Mouse (Mus musculus) heart, postnatal 0 days (tissue): ENCODE data around the gene Lsm14b. TPM values are rescaled to one million over a fixed set of nuclear protein-coding genes. Genes with fewer than 3 reads are reported as not detected.

Experiments
- ATAC-seq: fragments of 200-750 bp; cut with Nextera tagmentation; 2 replicates; pipeline ENCODE4 v1.8.0; 2017; ENCODE audit warnings: low read depth, moderate number of reproducible peaks, moderate library complexity; ENCODE audit not compliant: insufficient read depth
- DNase-seq: peaks from one replicate; pipeline ENCODE4 v3.0.0-alpha.2; 2016; ENCODE audit warnings: low spot score
- H3K27ac ChIP-seq: fragments of 300-500 bp; sonication (generic); 2 replicates; pipeline ENCODE4 v1.5.1; 2014; ENCODE audit warnings: low read depth, mild to moderate bottlenecking
- H3K27me3 ChIP-seq: fragments of 300-500 bp; sonication (generic); 2 replicates; pipeline ENCODE4 v1.6.1; 2014; ENCODE audit warnings: low read length, mixed read lengths; ENCODE audit not compliant: control insufficient read depth, insufficient read depth
- H3K36me3 ChIP-seq: fragments of 300-500 bp; sonication (generic); replicated peaks from 2 replicates; pipeline ENCODE4 v1.6.1; 2014; ENCODE audit warnings: low read length, mixed read lengths; ENCODE audit not compliant: control insufficient read depth, insufficient read depth
- H3K4me1 ChIP-seq: fragments of 300-500 bp; sonication (generic); 2 replicates; pipeline ENCODE4 v1.6.1; 2014; ENCODE audit warnings: antibody characterized with exemption; ENCODE audit not compliant: control insufficient read depth, insufficient read depth
- H3K4me2 ChIP-seq: fragments of 300-500 bp; sonication (generic); 2 replicates; pipeline ENCODE4 v1.6.1; 2014; ENCODE audit warnings: low read depth, mild to moderate bottlenecking, low read length, moderate library complexity
- H3K4me3 ChIP-seq: fragments of 300-500 bp; sonication (generic); 2 replicates; pipeline ENCODE4 v1.5.1; 2014; ENCODE audit warnings: low read depth, low read length
- H3K9ac ChIP-seq: fragments of 300-500 bp; sonication (generic); replicated peaks from 2 replicates; pipeline ENCODE4 v1.6.1; 2014; ENCODE audit warnings: low read depth, low read length, mixed read lengths
- H3K9me3 ChIP-seq: fragments of 300-500 bp; sonication (generic); replicated peaks from 2 replicates; pipeline ENCODE4 v1.6.1; 2016; ENCODE audit warnings: low read length; ENCODE audit not compliant: control insufficient read depth
- CTCF ChIP-seq: IDR thresholded peaks from 2 replicates; pipeline ENCODE4 v1.5.1; 2016; ENCODE audit warnings: antibody characterized with exemption, control low read depth, low read depth
- EP300 ChIP-seq: IDR thresholded peaks from 2 replicates; pipeline ENCODE4 v1.6.1; 2016; ENCODE audit warnings: antibody characterized with exemption, low read depth
- WGBS: fragments of 180-500 bp; shearing (Covaris S2); extraction: QIAGEN DNeasy Blood & Tissue Kit; methylation state at CpG from one replicate; pipeline ENCODE4 v1.1.7; 2014; 5-methylcytosine and 5-hydroxymethylcytosine counted together
- polyA plus RNA-seq: library from polyadenylated mRNA; unstranded; fragments of >200 nt; fragmentation: Nextera tagmentation; extraction: Ambion mirVana; gene quantifications from 2 replicates; pipeline ENCODE4 v1.2.1, GENCODE M21; 2015
- total RNA-seq: library from RNA; depleted of rRNA; stranded (reverse); fragments of >200 nt; gene quantifications from 2 replicates; pipeline ENCODE4 v1.2.3, GENCODE M21; 2014; ENCODE audit warnings: low replicate concordance

The Lsm14b gene
- total and polyA plus RNA-seq, 2 experiments from 2014 or later = 5.7 to 36.0 TPM

DNA sequence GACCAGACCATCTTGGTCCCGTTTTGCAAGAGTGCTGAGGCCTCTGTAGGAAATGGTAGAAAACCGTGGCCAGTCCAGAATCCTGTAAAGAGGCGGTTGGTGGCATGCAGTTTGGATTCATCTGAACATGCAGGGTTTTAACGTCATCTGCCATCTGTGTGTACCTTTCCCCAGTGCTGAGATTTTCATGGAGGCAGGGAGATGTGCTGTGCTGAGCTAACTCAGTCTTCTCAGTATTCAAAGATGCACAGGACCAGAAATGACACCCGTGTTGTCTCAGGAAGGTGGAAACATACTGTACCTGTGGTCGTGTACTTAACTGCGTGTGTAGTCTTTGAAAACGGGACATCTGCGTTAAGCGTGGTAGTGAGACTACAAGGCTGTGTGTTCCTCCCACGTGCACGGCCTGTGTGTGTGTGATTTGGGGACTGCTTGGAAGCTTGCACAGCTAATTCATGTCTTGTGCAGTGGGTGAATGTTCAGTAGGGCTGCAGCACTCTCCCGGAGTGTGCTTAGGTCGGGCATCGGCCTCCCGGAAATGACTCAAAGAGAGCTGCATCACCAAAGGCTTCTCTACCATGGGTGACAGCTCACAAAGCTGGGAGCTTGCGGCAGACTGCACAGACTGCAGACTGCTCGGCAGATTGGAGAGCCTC, 23.3 kb downstream of the Lsm14b start:
- Histone ChIP-seq H3K27ac (no peak overlapping the region), H3K9me3 (no peaks in the 10 kb centered on the region), H3K4me3 (no peak overlapping the region), H3K27me3 (no peaks in the 10 kb centered on the region), H3K36me3 (no peaks in the 10 kb centered on the region), H3K9ac (no peak overlapping the region), H3K4me1 (peaks cover 4% of the 10 kb centered on the region; the same call in 1 of the 2 replicates), H3K4me2 (no peak overlapping the region)
- WGBS = 89% methylated on average over 18 of the region's 18 CpGs
- TF ChIP-seq CTCF (no peak), EP300 (no peak)
- DNase-seq (no peak), ATAC-seq (no peak)

DNA sequence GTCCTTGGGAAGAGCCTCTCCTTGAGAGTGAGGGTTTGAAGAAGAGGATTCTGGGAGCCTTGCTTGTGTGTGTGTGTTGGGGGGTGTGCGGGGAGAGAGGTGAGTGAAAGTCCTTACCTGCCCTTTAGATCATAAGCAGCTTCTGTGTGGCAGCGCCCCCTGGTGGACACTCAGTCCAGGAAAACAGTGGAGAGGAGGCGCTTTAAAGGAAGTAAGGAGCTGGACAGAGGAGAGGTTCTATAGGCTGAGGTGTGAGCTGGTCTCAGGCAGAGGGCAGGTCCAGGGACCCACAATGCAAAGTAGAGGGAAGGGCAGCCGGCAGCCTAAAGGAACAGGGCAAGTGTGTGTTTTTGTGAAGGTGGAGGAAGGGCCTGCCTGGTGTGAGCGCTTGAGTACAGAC, 26.2 kb downstream of the Lsm14b start:
- H3K27ac ChIP-seq = no peak overlapping the region
- 22% methylated on average over 5 of the region's 5 CpGs for WGBS
- H3K36me3 ChIP-seq = peaks cover 5% of the 10 kb centered on the region
- DNase-seq (peak; percentile 69), ATAC-seq (peak; percentile 45; the same call in 1 of the 2 replicates)
- H3K9me3 ChIP-seq = no peaks in the 10 kb centered on the region
- H3K4me3 ChIP-seq = no peak overlapping the region
- no peak overlapping the region for H3K9ac ChIP-seq
- no peak overlapping the region for H3K4me2 ChIP-seq
- peak; percentile 90 for TF ChIP-seq CTCF
- no peak for TF ChIP-seq EP300
- no peaks in the 10 kb centered on the region for H3K27me3 ChIP-seq
- no peaks in the 10 kb centered on the region for H3K4me1 ChIP-seq

DNA sequence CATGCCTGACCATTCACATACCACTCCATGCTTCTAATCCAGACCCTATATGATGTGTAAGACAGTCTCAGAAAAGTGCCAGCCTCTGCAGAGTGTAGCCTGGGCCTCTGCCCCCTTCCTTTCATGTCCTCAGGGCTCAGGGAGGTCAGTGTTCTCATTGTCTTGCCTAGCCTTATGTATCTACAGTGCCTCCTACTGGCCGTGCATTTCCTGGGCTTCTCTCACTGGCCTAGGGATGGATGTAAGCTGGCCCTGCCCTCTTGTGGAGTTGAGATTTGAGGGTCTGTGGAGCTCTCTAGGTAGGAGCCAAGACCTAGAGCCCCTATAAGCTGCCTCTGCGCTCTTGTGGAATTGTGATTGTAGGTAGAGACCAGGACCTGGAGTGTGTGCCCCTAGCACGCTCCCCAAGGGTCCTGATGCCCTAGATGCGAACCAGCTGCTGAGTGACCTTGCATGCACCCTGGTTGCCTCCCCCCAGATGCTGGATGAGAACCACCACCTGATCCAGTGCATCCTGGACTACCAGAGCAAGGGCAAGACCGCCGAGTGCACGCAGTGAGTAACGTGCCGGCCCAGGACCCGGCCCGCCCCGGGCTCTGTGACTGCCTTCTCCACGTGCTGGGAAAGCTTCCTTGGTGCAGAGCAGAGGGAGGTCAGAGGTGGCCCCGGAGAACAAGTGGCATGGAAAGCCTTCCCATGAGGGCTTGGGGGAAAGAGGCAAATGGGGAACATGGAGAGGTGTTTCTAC, 27.4 kb downstream of the Lsm14b start:
- Histone ChIP-seq H3K4me3 (no peak overlapping the region), H3K27ac (no peak overlapping the region), H3K4me2 (no peak overlapping the region), H3K36me3 (peaks cover 15% of the 10 kb centered on the region), H3K4me1 (no peaks in the 10 kb centered on the region), H3K27me3 (no peaks in the 10 kb centered on the region), H3K9ac (no peak overlapping the region), H3K9me3 (no peaks in the 10 kb centered on the region)
- no peak for DNase-seq
- no peak for ATAC-seq
- TF ChIP-seq EP300 = no peak
- peak; percentile 46 for TF ChIP-seq CTCF
- 86% methylated on average over 14 of the region's 14 CpGs for WGBS

GRCm38 (mm10) chr2:180053001-180053400, 28.2 kb downstream of the Lsm14b start:
- DNase-seq = no peak
- no peak for ATAC-seq
- H3K4me3 ChIP-seq = no peak overlapping the region
- TF ChIP-seq CTCF = no peak
- TF ChIP-seq EP300 = no peak
- 93% methylated on average over 9 of the region's 9 CpGs for WGBS
- no peaks in the 10 kb centered on the region for H3K27me3 ChIP-seq
- H3K4me1 ChIP-seq = no peaks in the 10 kb centered on the region
- H3K9me3 ChIP-seq = no peaks in the 10 kb centered on the region
- H3K4me2 ChIP-seq = no peak overlapping the region
- no peak overlapping the region for H3K9ac ChIP-seq
- H3K27ac ChIP-seq = no peak overlapping the region
- H3K36me3 ChIP-seq = peaks cover 24% of the 10 kb centered on the region

DNA sequence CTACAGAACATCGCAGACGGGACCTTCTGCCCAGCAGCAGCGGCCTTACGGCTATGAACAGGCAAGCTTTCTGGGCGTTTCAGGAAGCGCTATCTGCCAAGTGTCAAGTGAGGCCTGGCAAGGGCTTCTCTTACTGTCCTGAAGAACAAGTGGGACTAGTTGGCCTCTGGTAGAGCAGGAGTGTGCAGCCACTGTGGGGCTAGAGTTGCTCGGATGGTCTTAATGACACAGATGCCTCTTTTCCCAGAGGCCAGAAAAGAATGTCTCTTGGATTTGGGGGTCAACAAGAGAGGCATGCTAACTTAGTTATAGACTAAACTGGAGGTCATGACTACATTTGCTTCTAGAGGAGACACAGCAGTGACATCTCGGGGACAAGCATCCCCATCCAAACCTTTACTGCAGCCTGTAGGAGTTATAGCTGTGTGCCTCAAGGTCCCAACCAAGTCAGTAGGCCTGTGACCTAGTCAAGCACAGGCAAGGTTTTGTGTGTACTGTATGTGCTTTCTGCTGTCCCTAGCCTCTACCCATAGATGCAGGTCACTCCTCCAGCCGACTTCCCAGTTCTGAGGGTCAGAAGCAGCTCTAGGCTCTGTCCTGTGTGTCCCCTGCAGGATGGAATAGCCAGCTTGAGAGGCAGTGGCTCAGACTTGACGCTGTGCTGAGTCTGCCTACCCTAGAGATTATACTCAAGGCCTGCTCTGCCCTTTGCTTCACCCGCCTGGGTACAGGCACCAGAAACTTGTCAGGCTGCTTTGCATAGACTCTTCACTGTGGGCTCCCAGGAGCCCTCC, 38.7 kb downstream of the Lsm14b start:
- Histone ChIP-seq H3K4me3 (no peak overlapping the region), H3K27ac (no peak overlapping the region), H3K4me1 (no peaks in the 10 kb centered on the region), H3K9ac (no peak overlapping the region), H3K9me3 (no peaks in the 10 kb centered on the region), H3K27me3 (no peaks in the 10 kb centered on the region), H3K36me3 (peaks cover 44% of the 10 kb centered on the region), H3K4me2 (no peak overlapping the region)
- 83% methylated on average over 11 of the region's 11 CpGs for WGBS
- no peak for TF ChIP-seq EP300
- TF ChIP-seq CTCF = no peak
- no peak for ATAC-seq
- no peak for DNase-seq
